8 mouse cellular contexts compared by ENCODE assay signal in genomic region chr10:70133188-70133587, GRCm38 (mm10). TPM values are rescaled to one million over a fixed set of nuclear protein-coding genes. Genes with fewer than 3 reads are reported as not detected.
DNase-seq lines count a peak whose midpoint lies in the region; ATAC-seq lines count a peak whose summit lies in the region.

No protein-coding gene starts in this region.

- H3K27me3 ChIP-seq in kidney, embryonic 15.5 days = no peaks in the 10 kb centered on the region

- no peak for DNase-seq in kidney, adult 9 months
- peak; percentile 33 to 42 for DNase-seq in layer of hippocampus, postnatal 10 days (ENCODE audit: low spot score in 2 of 2)
- peak; percentile 46 for DNase-seq in right cerebral cortex, adult 18-20 months
- no peak for DNase-seq in thymus, adult 18-20 months
- DNase-seq in thymus, postnatal 4 days = no peak
- DNase-seq in adrenal gland, adult 2 months = no peak

- H3K36me3 ChIP-seq in kidney, embryonic 15.5 days = no peaks in the 10 kb centered on the region

- H3K4me1 ChIP-seq in kidney, embryonic 15.5 days = peaks cover 33% of the 10 kb centered on the region

- no peak overlapping the region for H3K9ac ChIP-seq in kidney, embryonic 15.5 days

- no peak overlapping the region for H3K4me3 ChIP-seq in kidney, embryonic 15.5 days (replicated peaks)

- no peak overlapping the region for H3K4me2 ChIP-seq in kidney, embryonic 15.5 days

- WGBS in kidney, embryonic 15.5 days = 40% methylated on average over 6 of the region's 6 CpGs

- H3K27ac ChIP-seq in kidney, embryonic 15.5 days = no peak overlapping the region; the same call in 1 of the 2 replicates

- peak; percentile 43 for ATAC-seq in kidney, embryonic 15.5 days (replicated peaks; ENCODE audit: low FRiP score)
- peak; percentile 36 for ATAC-seq in common myeloid progenitor, adult 5-6 weeks (replicated peaks; ENCODE audit: low read depth, poor library complexity, severe bottlenecking)

- no peaks in the 10 kb centered on the region for H3K9me3 ChIP-seq in kidney, embryonic 15.5 days (replicated peaks)

RNA-seq across cellular contexts. Expression of gene Ccdc6, which starts 36.3 kb away (rescaled TPM):
- 22.5 and 22.9 TPM in 2 replicates for polyA plus RNA-seq in kidney, embryonic 15.5 days (2015; fragmentation: Nextera tagmentation; extraction: Ambion mirVana)
- total RNA-seq in common myeloid progenitor, adult 5-6 weeks (2017) = 24.3 and 29.0 TPM in 2 replicates
- total RNA-seq in layer of hippocampus, postnatal 10 days (2021) = 10 to 100 TPM; 68.3 to 73.0 TPM
- 10 to 100 TPM; 42.0 to 94.0 TPM for total RNA-seq in adrenal gland, adult 2 months (2021)
- 19.7 and 22.0 TPM in 2 replicates for polyA plus RNA-seq in adrenal gland, adult 2 months (2012; rRNA removed)

Comparison
In these comparisons a context has a peak if more than half of its experiments do, and no peak if none do; other contexts are left out.
1. DNase-seq: peak in layer of hippocampus, postnatal 10 days (2 of 2) and right cerebral cortex, adult 18-20 months (single experiment); none in kidney, adult 9 months (single experiment), thymus, adult 18-20 months (0 of 2), thymus, postnatal 4 days (single experiment) and adrenal gland, adult 2 months (single experiment).